Mouse (Mus musculus): ENCODE measurements at regions not wholly inside any gene's neighbourhood (a gene's known extent, or its start where the extent isn't known, plus 50 kb on each side); places are given as distances from the start of the nearest gene placed in this dataset.

DNA sequence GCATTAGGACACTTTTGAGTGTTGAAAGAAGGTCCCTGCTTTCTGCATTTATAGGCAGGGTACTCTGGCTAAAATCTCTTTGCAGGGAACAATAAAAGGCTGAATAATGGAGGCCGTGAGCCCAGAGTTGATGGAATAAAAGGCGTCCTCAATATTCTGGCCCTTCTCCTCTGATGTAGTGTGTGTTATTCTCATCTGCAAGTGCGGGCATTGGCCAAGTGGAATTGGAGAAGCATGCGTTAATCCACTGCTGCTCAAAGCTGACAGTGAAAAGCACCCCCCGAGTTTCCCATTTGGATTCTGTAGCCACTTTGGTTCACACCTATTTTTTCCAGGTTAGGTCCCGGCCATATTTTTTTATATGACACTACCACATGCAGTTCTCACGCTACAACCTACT, 168.7 kb upstream of the Tbx18 start:
- TF ChIP-seq CTCF (IDR thresholded peaks at IDR 0.05 in 2 of 3, conservative IDR thresholded peaks at IDR 0.05 in 1 of 3; ENCODE audit: control insufficient read depth in 1 of 3, insufficient read depth in 1 of 3, low read depth in 2 of 3, low read length in 3 of 3, poor library complexity in 1 of 3, severe bottlenecking in 1 of 3) (no peak), POLR2A (IDR thresholded peaks at IDR 0.05; ENCODE audit: control insufficient read depth in 1 of 2, insufficient read depth in 1 of 2, low read depth in 1 of 2, low read length in 2 of 2, poor library complexity in 1 of 2) (no peak), POLR2AphosphoS5 (IDR thresholded peaks at IDR 0.05; ENCODE audit: borderline replicate concordance, low read depth, low read length) (no peak), JUND (IDR thresholded peaks at IDR 0.05; ENCODE audit: low read depth, low read length) (no peak), USF1 (IDR thresholded peaks at IDR 0.05; ENCODE audit: low read depth, low read length) (no peak), EP300 (IDR thresholded peaks at IDR 0.05; ENCODE audit: low read depth in 1 of 2, low read length in 2 of 2) (no peak), MAFK (IDR thresholded peaks at IDR 0.05; ENCODE audit: borderline replicate concordance, low read depth, low read length) (no peak), SIN3A (IDR thresholded peaks at IDR 0.05; ENCODE audit: low read length) (no peak), CHD2 (IDR thresholded peaks at IDR 0.05; ENCODE audit: low read length) (no peak), ZKSCAN1 (IDR thresholded peaks at IDR 0.05; ENCODE audit: low read depth, low read length) (no peak), GATA1 (IDR thresholded peaks at IDR 0.05; ENCODE audit: low read depth, low read length) (no peak), TAL1 (IDR thresholded peaks at IDR 0.05; ENCODE audit: low read length) (no peak), ZC3H11A (IDR thresholded peaks at IDR 0.05; ENCODE audit: low read depth, low read length) (no peak), MAX (IDR thresholded peaks at IDR 0.05; ENCODE audit: low read length) (no peak)
